Mouse (Mus musculus) heart, embryonic 12.5 days (tissue): ENCODE data around the gene Dmc1. TPM values are rescaled to one million over a fixed set of nuclear protein-coding genes. Genes with fewer than 3 reads are reported as not detected.

Source experiments
- ATAC-seq: fragments of 200-750 bp; cut with Nextera tagmentation; 2 replicates; pipeline ENCODE4 v1.8.0; 2017; ENCODE audit warnings: moderate TSS enrichment, moderate library complexity; ENCODE audit not compliant: insufficient number of reproducible peaks, low FRiP score
- H3K27ac ChIP-seq: fragments of 300-500 bp; sonication (generic); 2 replicates; pipeline ENCODE4 v1.5.1; 2016; ENCODE audit warnings: mild to moderate bottlenecking, moderate library complexity; ENCODE audit not compliant: poor library complexity, severe bottlenecking
- H3K27me3 ChIP-seq: fragments of 300-500 bp; sonication (generic); replicated peaks from 2 replicates; pipeline ENCODE4 v1.6.1; 2016; ENCODE audit warnings: mild to moderate bottlenecking, moderate library complexity
- H3K36me3 ChIP-seq: fragments of 300-500 bp; sonication (generic); 2 replicates; pipeline ENCODE4 v1.6.1; 2016; ENCODE audit warnings: mild to moderate bottlenecking, moderate library complexity
- H3K4me1 ChIP-seq: fragments of 300-500 bp; sonication (generic); replicated peaks from 2 replicates; pipeline ENCODE4 v1.6.1; 2016; ENCODE audit warnings: mild to moderate bottlenecking
- H3K4me2 ChIP-seq: fragments of 300-500 bp; sonication (generic); 2 replicates; pipeline ENCODE4 v1.6.1; 2016; ENCODE audit warnings: mild to moderate bottlenecking, moderate library complexity
- H3K4me3 ChIP-seq: fragments of 300-500 bp; sonication (generic); 2 replicates; pipeline ENCODE4 v1.5.1; 2016; ENCODE audit warnings: mild to moderate bottlenecking
- H3K9ac ChIP-seq: fragments of 300-500 bp; sonication (generic); 2 replicates; pipeline ENCODE4 v1.6.1; 2016; ENCODE audit warnings: mild to moderate bottlenecking, moderate library complexity
- H3K9me3 ChIP-seq: fragments of 300-500 bp; sonication (generic); replicated peaks from 2 replicates; pipeline ENCODE4 v1.6.1; 2016; ENCODE audit warnings: mild to moderate bottlenecking, moderate library complexity
- WGBS: fragments of 180-500 bp; shearing (Covaris S2); methylation state at CpG from one replicate; pipeline ENCODE4 v1.1.7; 2016; 5-methylcytosine and 5-hydroxymethylcytosine counted together
- polyA plus RNA-seq: library from polyadenylated mRNA; unstranded; fragments of >200 nt; fragmentation: Nextera tagmentation; extraction: Ambion mirVana; gene quantifications from 2 replicates; pipeline ENCODE4 v1.2.1, GENCODE M21; 2016

The Dmc1 gene
- polyA plus RNA-seq, 1 experiment from 2014 or later = 1.8 TPM

- Histone ChIP-seq H3K4me2 (peak overlapping the region; percentile 43), H3K9ac (no peak overlapping the region), H3K9me3 (no peaks in the 10 kb centered on the region), H3K4me3 (no peak overlapping the region), H3K4me1 (peaks cover 6% of the 10 kb centered on the region; the same call in 1 of the 2 replicates), H3K27ac (peak overlapping the region; percentile 7; the same call in 1 of the 2 replicates), H3K27me3 (no peaks in the 10 kb centered on the region), H3K36me3 (no peaks in the 10 kb centered on the region)
- no peak for ATAC-seq
- 54% methylated on average over 9 of the region's 9 CpGs for WGBS
These were observed 42.5 kb downstream of the Dmc1 start for GRCm38 (mm10) chr15:79562417-79562816.

- Histone ChIP-seq H3K4me1 (peaks cover 6% of the 10 kb centered on the region; the same call in 1 of the 2 replicates), H3K27ac (no peak overlapping the region), H3K4me2 (no peak overlapping the region), H3K4me3 (no peak overlapping the region), H3K9me3 (no peaks in the 10 kb centered on the region), H3K9ac (no peak overlapping the region), H3K36me3 (no peaks in the 10 kb centered on the region), H3K27me3 (no peaks in the 10 kb centered on the region)
- 55% methylated on average over 3 of the region's 3 CpGs for WGBS
- ATAC-seq = no peak
These were observed 45.3 kb downstream of the Dmc1 start for GRCm38 (mm10) chr15:79559649-79560048.

GRCm38 (mm10) chr15:79552566-79552965, 52.3 kb downstream of the Dmc1 start:
- no peaks in the 10 kb centered on the region for H3K36me3 ChIP-seq
- 67% methylated on average over 5 of the region's 5 CpGs for WGBS
- ATAC-seq = no peak

DNA sequence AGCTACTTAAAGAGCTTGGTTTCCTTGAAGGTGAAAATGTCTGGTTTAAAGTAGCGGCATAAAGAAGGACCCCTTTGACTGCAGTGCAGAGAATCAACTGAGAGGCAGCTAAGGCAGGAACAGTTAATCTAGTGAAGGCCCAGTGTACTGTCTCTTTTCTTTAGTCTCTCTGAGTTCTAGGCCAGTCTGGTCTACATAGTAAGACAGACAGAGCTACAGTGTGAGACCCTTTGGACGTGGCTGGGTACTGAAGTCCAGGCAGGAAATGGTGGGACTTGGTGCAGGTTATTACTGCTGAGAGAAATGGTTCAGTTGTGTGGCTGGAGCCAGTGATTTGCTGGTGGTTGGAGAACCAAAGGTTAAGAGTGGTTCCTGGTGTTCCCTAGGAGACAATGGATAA, 56.7 kb downstream of the Dmc1 start:
- Histone ChIP-seq H3K4me3 (no peak overlapping the region), H3K9ac (no peak overlapping the region), H3K4me1 (peaks cover 18% of the 10 kb centered on the region), H3K4me2 (no peak overlapping the region), H3K27me3 (peaks cover 21% of the 10 kb centered on the region), H3K27ac (no peak overlapping the region), H3K9me3 (no peaks in the 10 kb centered on the region), H3K36me3 (peaks cover 12% of the 10 kb centered on the region)
- no peak for ATAC-seq
- WGBS = 90% methylated on average over 2 of the region's 2 CpGs

More at GRCm38 (mm10) chr15:79552566-79552965, 52.3 kb downstream of the Dmc1 start:
- Histone ChIP-seq H3K4me3 (no peak overlapping the region), H3K4me2 (no peak overlapping the region), H3K9ac (no peak overlapping the region), H3K9me3 (no peaks in the 10 kb centered on the region), H3K27me3 (peaks cover 26% of the 10 kb centered on the region), H3K27ac (no peak overlapping the region), H3K4me1 (no peaks in the 10 kb centered on the region)

- Histone ChIP-seq H3K27ac (peak overlapping the region; percentile 98), H3K9ac (0 out of 2 replicates have a peak overlapping the region, but pooled peaks have one; percentile 49), H3K9me3 (no peaks in the 10 kb centered on the region), H3K4me3 (peak overlapping the region; percentile 91), H3K27me3 (peaks cover 17% of the 10 kb centered on the region), H3K36me3 (peaks cover 20% of the 10 kb centered on the region), H3K4me1 (peaks cover 22% of the 10 kb centered on the region), H3K4me2 (peak overlapping the region; percentile 89)
- 74% methylated on average over 17 of the region's 17 CpGs for WGBS
- no peak for ATAC-seq
These were observed 57.6 kb downstream of the Dmc1 start for GRCm38 (mm10) chr15:79547289-79547820.

GRCm38 (mm10) chr15:79546410-79547288, 58.3 kb downstream of the Dmc1 start, which contains the start of gene Ddx17:
Ddx17 (minus strand) TSS chr15:79546741.
- H3K9ac ChIP-seq = peak within 1 kb of the TSS; percentile 98
- H3K9me3 ChIP-seq = no peaks in the 10 kb centered on the region
- peaks cover 27% of the 10 kb centered on the region for H3K36me3 ChIP-seq
- H3K27ac ChIP-seq = peak within 1 kb of the TSS; percentile 98
- peaks cover 22% of the 10 kb centered on the region for H3K4me1 ChIP-seq
- 2% methylated on average over 84 of the region's 84 CpGs for WGBS
- ATAC-seq = peak; percentile 96
- H3K4me3 ChIP-seq = peak within 1 kb of the TSS; percentile 91
- H3K27me3 ChIP-seq = peaks cover 14% of the 10 kb centered on the region
- peak within 1 kb of the TSS; percentile 89 for H3K4me2 ChIP-seq

GRCm38 (mm10) chr15:79545921-79546399, 58.9 kb downstream of the Dmc1 start:
- under 1% methylated on average over 52 of the region's 52 CpGs for WGBS

DNA sequence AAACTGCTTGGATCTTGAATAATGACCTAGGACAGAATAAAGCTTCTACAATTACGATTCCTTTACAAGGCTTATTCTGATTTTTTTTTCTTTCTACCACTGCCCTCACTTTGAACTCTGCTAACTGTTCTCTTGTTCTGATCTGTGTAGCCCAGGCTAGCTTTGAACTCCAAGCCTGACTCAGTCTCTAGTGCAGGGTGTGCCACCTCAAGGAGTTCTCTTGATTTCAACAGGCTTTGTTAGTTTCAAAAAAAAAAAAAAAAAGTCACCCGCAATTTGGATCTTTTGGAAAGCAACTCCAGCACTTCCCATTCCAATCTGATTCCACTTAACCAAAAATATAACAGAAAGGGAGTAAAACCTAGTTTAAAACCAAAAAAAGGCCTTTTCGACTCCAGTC, 59.4 kb downstream of the Dmc1 start:
- H3K4me3 ChIP-seq = peak overlapping the region; percentile 91
- 0 out of 2 replicates have a peak, but pooled peaks cover 5% of the 10 kb centered on the region for H3K27me3 ChIP-seq
- H3K4me1 ChIP-seq = peaks cover 27% of the 10 kb centered on the region
- peaks cover 38% of the 10 kb centered on the region for H3K36me3 ChIP-seq
- peak overlapping the region; percentile 98 for H3K27ac ChIP-seq
- 5% methylated on average over 3 of the region's 3 CpGs for WGBS
- peak overlapping the region; percentile 89 for H3K4me2 ChIP-seq
- no peak for ATAC-seq
- H3K9me3 ChIP-seq = no peaks in the 10 kb centered on the region
- H3K9ac ChIP-seq = peak overlapping the region; percentile 98

More at GRCm38 (mm10) chr15:79545921-79546399, 58.9 kb downstream of the Dmc1 start:
- Histone ChIP-seq H3K27ac (peak overlapping the region; percentile 98), H3K9me3 (no peaks in the 10 kb centered on the region), H3K4me2 (peak overlapping the region; percentile 89), H3K4me1 (peaks cover 23% of the 10 kb centered on the region), H3K9ac (peak overlapping the region; percentile 98), H3K36me3 (peaks cover 34% of the 10 kb centered on the region), H3K27me3 (peaks cover 8% of the 10 kb centered on the region), H3K4me3 (peak overlapping the region; percentile 91)
- ATAC-seq = peak; percentile 83

DNA sequence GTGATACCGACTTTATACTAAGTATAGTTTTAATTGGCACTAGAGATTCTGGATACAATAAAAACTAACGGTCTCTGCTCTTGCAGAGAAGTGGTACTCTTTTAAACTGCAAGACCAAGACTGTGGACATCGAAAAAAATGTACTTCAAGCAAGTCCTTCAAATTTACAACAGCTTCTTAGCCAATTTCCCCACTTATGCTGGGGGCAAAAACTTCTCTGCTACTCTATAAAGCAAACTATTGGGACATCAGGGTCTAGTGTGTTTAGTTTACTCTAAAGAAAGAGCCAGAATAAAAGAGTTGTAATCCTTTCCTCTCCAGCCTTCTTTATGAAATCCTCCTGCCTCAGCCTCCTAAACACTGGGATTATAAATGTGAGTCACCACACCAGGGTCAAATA, 60.9 kb downstream of the Dmc1 start:
- Histone ChIP-seq H3K9me3 (no peaks in the 10 kb centered on the region), H3K9ac (no peak overlapping the region), H3K4me2 (peak overlapping the region; percentile 35), H3K4me1 (peaks cover 28% of the 10 kb centered on the region), H3K27ac (no peak overlapping the region), H3K4me3 (peak overlapping the region; percentile 91), H3K27me3 (no peaks in the 10 kb centered on the region), H3K36me3 (peaks cover 54% of the 10 kb centered on the region)
- ATAC-seq = no peak
- 94% methylated on average over 3 of the region's 3 CpGs for WGBS

- no peak overlapping the region for H3K9ac ChIP-seq
- peaks cover 96% of the 10 kb centered on the region for H3K36me3 ChIP-seq
- WGBS = 93% methylated on average over 3 of the region's 3 CpGs
- ATAC-seq = no peak
- no peak overlapping the region for H3K4me2 ChIP-seq
- H3K9me3 ChIP-seq = no peaks in the 10 kb centered on the region
- H3K27ac ChIP-seq = no peak overlapping the region
- no peaks in the 10 kb centered on the region for H3K4me1 ChIP-seq
- no peak overlapping the region for H3K4me3 ChIP-seq
- H3K27me3 ChIP-seq = no peaks in the 10 kb centered on the region
These were observed 71.1 kb downstream of the Dmc1 start for GRCm38 (mm10) chr15:79533796-79534195.

DNA sequence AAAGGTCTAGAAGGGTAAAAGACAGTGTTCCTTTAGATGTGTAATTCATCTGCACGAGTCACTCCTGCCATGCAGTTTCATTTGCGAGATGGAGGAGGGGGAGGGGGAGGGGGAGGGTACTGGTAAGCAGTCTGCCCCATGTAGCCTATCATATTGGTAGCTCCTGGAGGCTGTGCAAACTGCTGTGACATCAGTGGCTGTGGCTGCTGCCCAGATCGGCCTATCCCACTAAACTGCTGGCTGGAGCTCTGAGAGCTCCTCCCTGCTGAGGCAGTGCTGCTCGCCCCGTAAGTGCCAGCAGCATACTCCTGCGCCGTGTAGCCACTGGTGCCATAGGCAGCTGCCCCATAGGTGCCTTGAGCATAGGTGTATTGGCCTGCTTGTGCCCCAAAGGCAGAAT, 75.0 kb downstream of the Dmc1 start:
- Histone ChIP-seq H3K4me1 (no peaks in the 10 kb centered on the region), H3K9ac (no peak overlapping the region), H3K4me3 (no peak overlapping the region), H3K27ac (no peak overlapping the region), H3K4me2 (no peak overlapping the region), H3K9me3 (no peaks in the 10 kb centered on the region), H3K27me3 (no peaks in the 10 kb centered on the region), H3K36me3 (peaks cover 90% of the 10 kb centered on the region)
- ATAC-seq = no peak
- 84% methylated on average over 7 of the region's 7 CpGs for WGBS
